Mouse (Mus musculus): Measurements from ENCODE around the gene Prss38. TPM values are rescaled to one million over a fixed set of nuclear protein-coding genes. Genes with fewer than 3 reads are reported as not detected.

Gene Prss38
- total RNA-seq, 2 experiments from 2014 or later, result not detected

DNA sequence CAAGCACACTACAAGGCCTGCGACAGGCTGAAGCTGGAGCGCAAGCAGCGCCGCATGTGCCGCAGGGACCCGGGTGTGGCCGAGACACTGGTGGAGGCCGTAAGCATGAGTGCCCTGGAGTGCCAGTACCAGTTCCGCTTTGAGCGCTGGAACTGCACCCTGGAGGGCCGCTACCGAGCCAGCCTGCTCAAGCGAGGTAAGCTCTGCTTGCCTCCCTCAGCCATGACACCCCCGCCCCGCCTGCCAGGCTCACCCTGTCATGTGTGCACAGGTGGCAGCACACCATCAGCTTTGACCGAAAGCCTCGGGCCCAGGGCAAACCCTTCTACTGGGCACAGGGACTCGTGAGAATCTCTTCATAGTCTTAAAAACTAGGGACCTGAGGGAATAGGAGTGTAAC is 47.8 kb downstream of the Prss38 start:
- no peak for DNase-seq (ENCODE audit: low spot score in 2 of 2)

DNA sequence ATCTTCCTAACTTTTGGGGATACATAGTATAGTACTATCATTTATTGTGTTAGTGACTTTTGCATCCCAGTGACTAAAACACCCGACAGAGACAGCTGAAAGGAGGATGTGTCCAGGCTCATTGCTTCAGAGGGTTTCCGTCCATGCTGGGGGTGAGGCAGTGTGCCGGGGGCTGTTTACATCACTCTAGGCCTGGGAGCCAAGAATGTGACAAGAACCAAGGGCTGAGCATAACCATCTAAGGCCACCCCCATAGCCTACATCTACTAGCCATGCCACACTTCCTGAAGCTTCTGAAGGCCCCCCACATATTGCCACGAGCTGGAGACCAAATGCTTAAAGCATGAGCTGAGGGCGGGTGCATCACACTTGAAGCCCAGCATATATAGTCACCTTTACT is 50.7 kb downstream of the Prss38 start:
- DNase-seq (ENCODE audit: low spot score in 2 of 2), result no peak

DNA sequence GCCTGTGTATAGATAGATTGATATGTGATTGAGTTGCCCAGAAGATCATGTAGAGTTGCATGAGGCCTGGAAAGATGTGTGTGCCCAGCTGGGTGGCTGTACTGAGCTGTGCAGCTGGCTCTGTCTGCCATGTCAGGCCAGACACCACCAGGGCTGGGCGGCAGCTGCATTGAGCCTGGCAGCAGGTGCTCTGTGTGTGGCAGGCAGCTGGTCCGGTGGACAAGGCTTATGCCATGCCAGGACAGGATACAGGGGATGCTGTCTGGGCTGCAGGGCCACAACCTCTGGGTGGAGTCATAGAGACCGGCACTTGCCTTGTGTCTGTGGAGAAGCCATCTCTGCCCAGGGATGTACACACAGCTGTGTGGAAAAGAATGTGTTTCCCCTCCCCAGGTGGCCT is 52.5 kb downstream of the Prss38 start:
- DNase-seq (ENCODE audit: low spot score in 2 of 2), result no peak

Small RNA genes within 50 kb of the gene (microRNA-seq; reads per million reads assigned to microRNA genes)
- gene Gm24756, result not detected

Other genes starting within 250 kb of the Prss38 start
- 10 to 100 TPM in 1 of 2 experiments, 1 to 10 TPM in 1; 9.0 to 22.3 TPM for gene Obscn, start 239.3 kb downstream of the Prss38 start, total RNA-seq (2021)
- gene Iba57, start 211.9 kb downstream of the Prss38 start, total RNA-seq (2021), result 10 to 100 TPM; 17.7 to 18.4 TPM
- under 1 TPM; 0.59 to 0.62 TPM for gene Gjc2, start 192.4 kb downstream of the Prss38 start, total RNA-seq (2021)
- 10 to 100 TPM; 58.9 to 62.8 TPM for gene Guk1, start 183.4 kb downstream of the Prss38 start, total RNA-seq (2021)
- gene Mrpl55, start 173.2 kb downstream of the Prss38 start, total RNA-seq (2021), result 10 to 100 TPM; 52.0 to 57.9 TPM
- gene 2310033P09Rik, start 167.3 kb downstream of the Prss38 start, total RNA-seq (2021), result 10 to 100 TPM; 27.3 to 32.2 TPM
- 100 to 1,000 TPM; 375 to 388 TPM for gene Arf1, start 147.4 kb downstream of the Prss38 start, total RNA-seq (2021)
- gene Wnt3a, start 84.9 kb downstream of the Prss38 start, total RNA-seq (2021), result not detected
- gene Wnt9a, start 68.7 kb downstream of the Prss38 start, total RNA-seq (2021), result 1 to 10 TPM; 1.9 to 2.5 TPM
- gene Jmjd4, start 74.4 kb upstream of the Prss38 start, total RNA-seq (2021), result 10 to 100 TPM; 11.4 to 12.1 TPM
- gene Snap47, start 75.5 kb upstream of the Prss38 start, total RNA-seq (2021), result 10 to 100 TPM; 73.3 to 76.6 TPM
- 10 to 100 TPM in 1 of 2 experiments, 1 to 10 TPM in 1; 9.7 to 10.1 TPM for gene Zfp867, start 96.8 kb upstream of the Prss38 start, total RNA-seq (2021)
- gene Zkscan17, start 151.1 kb upstream of the Prss38 start, total RNA-seq (2021), result 10 to 100 TPM; 37.3 to 38.1 TPM
- under 1 TPM; 0.84 to 0.85 TPM for gene Nlrp3, start 165.9 kb upstream of the Prss38 start, total RNA-seq (2021)
- gene Olfr222, start 200.6 kb upstream of the Prss38 start, total RNA-seq (2021), result not detected
- gene Olfr223, start 217.6 kb upstream of the Prss38 start, total RNA-seq (2021), result not detected

Measured in adrenal gland, postnatal 4 days (tissue).